Mouse (Mus musculus) neural tube, embryonic 10.5 days (tissue): ENCODE measurements around the gene Ank2.

Experiments
- DNase-seq: peaks from one replicate; pipeline ENCODE4 v3.0.0-alpha.2; 2017; ENCODE audit warnings: low spot score; ENCODE audit errors: extremely low spot score

Ank2 gene

GRCm38 (mm10) chr3:126996721-126997120, 502.4 kb downstream of the Ank2 start:
- DNase-seq = no peak

- no peak for DNase-seq
Observed at GRCm38 (mm10) chr3:126995970-126996369, 503.2 kb downstream of the Ank2 start.

GRCm38 (mm10) chr3:126994149-126994548, 505.0 kb downstream of the Ank2 start:
- no peak for DNase-seq

- DNase-seq = no peak
Observed at GRCm38 (mm10) chr3:126989936-126990335, 509.2 kb downstream of the Ank2 start.

- DNase-seq = no peak
Observed at GRCm38 (mm10) chr3:126986687-126987086, 512.5 kb downstream of the Ank2 start.

GRCm38 (mm10) chr3:126982814-126983213, 516.3 kb downstream of the Ank2 start:
- no peak for DNase-seq

GRCm38 (mm10) chr3:126981163-126981562, 518.0 kb downstream of the Ank2 start:
- no peak for DNase-seq

GRCm38 (mm10) chr3:126979635-126980034, 519.5 kb downstream of the Ank2 start:
- DNase-seq = no peak

GRCm38 (mm10) chr3:126978768-126979410, 520.3 kb downstream of the Ank2 start:
- peak; percentile 66 for DNase-seq

GRCm38 (mm10) chr3:126977399-126977798, 521.8 kb downstream of the Ank2 start:
- no peak for DNase-seq

GRCm38 (mm10) chr3:126976793-126977192, 522.4 kb downstream of the Ank2 start:
- DNase-seq = no peak

GRCm38 (mm10) chr3:126975409-126975808, 523.7 kb downstream of the Ank2 start:
- no peak for DNase-seq

- no peak for DNase-seq
Observed at GRCm38 (mm10) chr3:126973551-126973950, 525.6 kb downstream of the Ank2 start.

GRCm38 (mm10) chr3:126971531-126971930, 527.6 kb downstream of the Ank2 start:
- no peak for DNase-seq

- no peak for DNase-seq
Observed at GRCm38 (mm10) chr3:126968721-126969120, 530.4 kb downstream of the Ank2 start.

GRCm38 (mm10) chr3:126965767-126966166, 533.4 kb downstream of the Ank2 start:
- no peak for DNase-seq

- DNase-seq = no peak
Observed at GRCm38 (mm10) chr3:126962326-126962725, 536.8 kb downstream of the Ank2 start.

GRCm38 (mm10) chr3:126952698-126953097, 546.5 kb downstream of the Ank2 start:
- DNase-seq = no peak

GRCm38 (mm10) chr3:126946591-126946990, 552.6 kb downstream of the Ank2 start:
- DNase-seq = no peak

GRCm38 (mm10) chr3:126944838-126945237, 554.3 kb downstream of the Ank2 start:
- DNase-seq = no peak

GRCm38 (mm10) chr3:126944081-126944480, 555.1 kb downstream of the Ank2 start:
- no peak for DNase-seq

GRCm38 (mm10) chr3:126940452-126940851, 558.7 kb downstream of the Ank2 start:
- DNase-seq = no peak

- no peak for DNase-seq
Observed at GRCm38 (mm10) chr3:126931884-126932506, 567.2 kb downstream of the Ank2 start.
